Mouse (Mus musculus) left cerebral cortex, postnatal 14 days (tissue): ENCODE results near the gene Epn2. TPM values are rescaled to one million over a fixed set of nuclear protein-coding genes. Genes with fewer than 3 reads are reported as not detected.

Experiments
- DNase-seq, 2 experiments: peaks; one replicate each; pipeline ENCODE4 v3.0.0; 2021 to 2022; ENCODE audit warnings: low spot score in 2 of 2, mixed read lengths in 1 of 2
- intact Hi-C: fragments of 180-260 bp; cut with DNase I; formaldehyde crosslinking; loops from one replicate; pipeline ENCODE4 v1.15.1; 2025
- total RNA-seq, 2 experiments: library from RNA; stranded (reverse); gene quantifications; 2 replicates each; pipeline ENCODE4 v1.2.3; 2021

Epn2 gene
- total RNA-seq, 2 experiments from 2014 or later: 115 TPM

- intact Hi-C loops: no loop called here
Observed at GRCm38 (mm10) chr11:61553015-61553754, 26.3 kb downstream of the Epn2 start.

GRCm38 (mm10) chr11:61550631-61551030 lies 28.9 kb downstream of the Epn2 start:
- intact Hi-C loops: no loop called here

More at GRCm38 (mm10) chr11:61553015-61553754, 26.3 kb downstream of the Epn2 start:
- DNase-seq: peak in 1 of 2 experiments; percentile 55

GRCm38 (mm10) chr11:61547710-61548109 lies 31.8 kb downstream of the Epn2 start:
- intact Hi-C loops: no loop called here
- DNase-seq: no peak

More at GRCm38 (mm10) chr11:61550631-61551030, 28.9 kb downstream of the Epn2 start:
- no peak for DNase-seq

GRCm38 (mm10) chr11:61546452-61546851 lies 33.0 kb downstream of the Epn2 start:
- DNase-seq: no peak
- intact Hi-C loops: no loop called here

GRCm38 (mm10) chr11:61545586-61545985 lies 33.9 kb downstream of the Epn2 start:
- DNase-seq: no peak
- intact Hi-C loops: no loop called here

- no peak for DNase-seq
Observed at GRCm38 (mm10) chr11:61541106-61541505, 38.4 kb downstream of the Epn2 start.

GRCm38 (mm10) chr11:61540642-61541041 lies 38.8 kb downstream of the Epn2 start:
- intact Hi-C loops: no loop called here
- no peak for DNase-seq

More at GRCm38 (mm10) chr11:61541106-61541505, 38.4 kb downstream of the Epn2 start:
- intact Hi-C loops: no loop called here

- peak; percentile 39 to 49 for DNase-seq
- intact Hi-C loops: loop anchor here (5.0 kb wide), 1 partner anchor 35 kb away; no protein-coding TSS in a partner anchor
Observed at GRCm38 (mm10) chr11:61537362-61537761, 42.1 kb downstream of the Epn2 start.

GRCm38 (mm10) chr11:61536952-61537351 lies 42.5 kb downstream of the Epn2 start:
- intact Hi-C loops: loop anchor here (5.0 kb wide), 1 partner anchor 35 kb away; no protein-coding TSS in a partner anchor
- no peak for DNase-seq

GRCm38 (mm10) chr11:61535530-61535929 lies 44.0 kb downstream of the Epn2 start:
- DNase-seq: no peak
- intact Hi-C loops: loop anchor here (5.0 kb wide), 1 partner anchor 37 kb away; no protein-coding TSS in a partner anchor

GRCm38 (mm10) chr11:61533571-61533970 lies 45.9 kb downstream of the Epn2 start:
- DNase-seq: no peak
- intact Hi-C loops: no loop called here

- intact Hi-C loops: no loop called here
- DNase-seq: no peak
Observed at GRCm38 (mm10) chr11:61532820-61533219, 46.7 kb downstream of the Epn2 start.

GRCm38 (mm10) chr11:61529268-61529713 lies 50.2 kb downstream of the Epn2 start:
- DNase-seq: peak; percentile 49 to 53
- intact Hi-C loops: no loop called here

- intact Hi-C loops: no loop called here
- DNase-seq: peak in 1 of 2 experiments; percentile 53
Observed at GRCm38 (mm10) chr11:61526872-61527271, 52.6 kb downstream of the Epn2 start.

- DNase-seq: no peak
- intact Hi-C loops: no loop called here
Observed at GRCm38 (mm10) chr11:61519484-61520107, 59.9 kb downstream of the Epn2 start.

- DNase-seq: no peak
- intact Hi-C loops: no loop called here
Observed at GRCm38 (mm10) chr11:61518871-61519270, 60.6 kb downstream of the Epn2 start.

GRCm38 (mm10) chr11:61517971-61518370 lies 61.5 kb downstream of the Epn2 start:
- intact Hi-C loops: no loop called here
- no peak for DNase-seq

- intact Hi-C loops: loop anchor here (5.0 kb wide), 1 partner anchor 197 kb away; no protein-coding TSS in a partner anchor
- DNase-seq: peak; percentile 54 to 55
Observed at GRCm38 (mm10) chr11:61514953-61515352, 64.5 kb downstream of the Epn2 start.

GRCm38 (mm10) chr11:61504713-61505257 lies 74.7 kb downstream of the Epn2 start, which contains the start of gene B9d1:
Gene B9d1 (plus strand): TSS chr11:61505144.
- intact Hi-C loops: loop anchor here (5.0 to 10.0 kb wide), 4 partner anchors 87 to 400 kb away; no protein-coding TSS in a partner anchor

GRCm38 (mm10) chr11:61503933-61504332 lies 75.6 kb downstream of the Epn2 start:
- no peak for DNase-seq
- intact Hi-C loops: loop anchor here (5.0 to 10.0 kb wide), 3 partner anchors 87 to 399 kb away; no protein-coding TSS in a partner anchor

More at GRCm38 (mm10) chr11:61504713-61505257, 74.7 kb downstream of the Epn2 start, which contains the start of gene B9d1:
- peak; percentile 98 to 99 for DNase-seq
